Mouse (Mus musculus): ENCODE measurements around the gene Tprgl. TPM values are rescaled to one million over a fixed set of nuclear protein-coding genes. Genes with fewer than 3 reads are reported as not detected.

Gene Tprgl
- polyA plus RNA-seq, 1 experiment from 2014 or later = 131 TPM

- Histone ChIP-seq H3K27ac (no peak overlapping the region), H3K9me3 (no peaks in the 10 kb centered on the region), H3K27me3 (peaks cover 63% of the 10 kb centered on the region), H3K9ac (no peak overlapping the region), H3K4me1 (peaks cover 6% of the 10 kb centered on the region), H3K4me2 (no peak overlapping the region), H3K36me3 (replicated peaks) (no peaks in the 10 kb centered on the region), H3K4me3 (replicated peaks) (no peak overlapping the region)
- ATAC-seq (ENCODE audit: low FRiP score) = no peak
- 76% methylated on average over 4 of the region's 4 CpGs for WGBS
Measured at GRCm38 (mm10) chr4:154134803-154135202, 25.7 kb downstream of the Tprgl start.

- Histone ChIP-seq H3K27me3 (peaks cover 39% of the 10 kb centered on the region), H3K9me3 (no peaks in the 10 kb centered on the region), H3K4me1 (no peaks in the 10 kb centered on the region), H3K4me3 (replicated peaks) (no peak overlapping the region), H3K9ac (no peak overlapping the region), H3K36me3 (replicated peaks) (no peaks in the 10 kb centered on the region), H3K4me2 (no peak overlapping the region), H3K27ac (no peak overlapping the region)
- 83% methylated on average over 4 of the region's 4 CpGs for WGBS
- no peak for ATAC-seq (ENCODE audit: low FRiP score)
Measured at GRCm38 (mm10) chr4:154131894-154132293, 28.6 kb downstream of the Tprgl start.

GRCm38 (mm10) chr4:154129950-154130349 lies 30.5 kb downstream of the Tprgl start:
- no peak overlapping the region for H3K4me3 ChIP-seq (replicated peaks)

GRCm38 (mm10) chr4:154127273-154127672 lies 33.2 kb downstream of the Tprgl start:
- no peak overlapping the region for H3K9ac ChIP-seq
- H3K4me1 ChIP-seq = no peaks in the 10 kb centered on the region
- H3K4me2 ChIP-seq = no peak overlapping the region
- peaks cover 25% of the 10 kb centered on the region; the same call in 1 of the 2 replicates for H3K27me3 ChIP-seq
- H3K36me3 ChIP-seq (replicated peaks) = no peaks in the 10 kb centered on the region
- H3K4me3 ChIP-seq (replicated peaks) = no peak overlapping the region
- WGBS = 76% methylated on average over 3 of the region's 3 CpGs
- no peaks in the 10 kb centered on the region for H3K9me3 ChIP-seq
- H3K27ac ChIP-seq = no peak overlapping the region
- ATAC-seq (ENCODE audit: low FRiP score) = no peak

More at GRCm38 (mm10) chr4:154129950-154130349, 30.5 kb downstream of the Tprgl start:
- ATAC-seq (ENCODE audit: low FRiP score) = no peak
- peaks cover 33% of the 10 kb centered on the region for H3K27me3 ChIP-seq
- H3K4me2 ChIP-seq = no peak overlapping the region
- no peaks in the 10 kb centered on the region for H3K36me3 ChIP-seq (replicated peaks)
- H3K4me1 ChIP-seq = no peaks in the 10 kb centered on the region
- no peak overlapping the region for H3K9ac ChIP-seq
- H3K9me3 ChIP-seq = no peaks in the 10 kb centered on the region
- no peak overlapping the region for H3K27ac ChIP-seq

- Histone ChIP-seq H3K27ac (no peak overlapping the region), H3K9ac (no peak overlapping the region), H3K27me3 (peaks cover 25% of the 10 kb centered on the region; the same call in 1 of the 2 replicates), H3K36me3 (replicated peaks) (no peaks in the 10 kb centered on the region), H3K4me2 (no peak overlapping the region), H3K4me1 (no peaks in the 10 kb centered on the region; the same call in 1 of the 2 replicates), H3K9me3 (no peaks in the 10 kb centered on the region), H3K4me3 (replicated peaks) (no peak overlapping the region)
- ATAC-seq (ENCODE audit: low FRiP score) = no peak
- WGBS = 76% methylated on average over 5 of the region's 5 CpGs
Measured at GRCm38 (mm10) chr4:154125202-154125601, 35.3 kb downstream of the Tprgl start.

GRCm38 (mm10) chr4:154123553-154123952 lies 36.9 kb downstream of the Tprgl start:
- Histone ChIP-seq H3K4me2 (no peak overlapping the region), H3K27ac (no peak overlapping the region), H3K9me3 (no peaks in the 10 kb centered on the region), H3K4me3 (replicated peaks) (no peak overlapping the region), H3K9ac (no peak overlapping the region), H3K4me1 (no peaks in the 10 kb centered on the region; the same call in 1 of the 2 replicates), H3K36me3 (replicated peaks) (no peaks in the 10 kb centered on the region), H3K27me3 (peaks cover 32% of the 10 kb centered on the region)
- no peak for ATAC-seq (ENCODE audit: low FRiP score)
- 87% methylated on average over 6 of the region's 6 CpGs for WGBS

- H3K4me3 ChIP-seq (replicated peaks) = no peak overlapping the region
- 73% methylated on average over 7 of the region's 7 CpGs for WGBS
Measured at GRCm38 (mm10) chr4:154122374-154122773, 38.1 kb downstream of the Tprgl start.

GRCm38 (mm10) chr4:154121800-154122199 lies 38.7 kb downstream of the Tprgl start:
- Histone ChIP-seq H3K27me3 (peaks cover 32% of the 10 kb centered on the region), H3K4me2 (no peak overlapping the region), H3K9ac (no peak overlapping the region), H3K27ac (no peak overlapping the region), H3K4me3 (replicated peaks) (no peak overlapping the region), H3K36me3 (replicated peaks) (no peaks in the 10 kb centered on the region), H3K9me3 (no peaks in the 10 kb centered on the region), H3K4me1 (no peaks in the 10 kb centered on the region; the same call in 1 of the 2 replicates)
- ATAC-seq (ENCODE audit: low FRiP score) = no peak
- WGBS = 79% methylated on average over 11 of the region's 11 CpGs

More at GRCm38 (mm10) chr4:154122374-154122773, 38.1 kb downstream of the Tprgl start:
- Histone ChIP-seq H3K27me3 (peaks cover 32% of the 10 kb centered on the region), H3K4me1 (no peaks in the 10 kb centered on the region; the same call in 1 of the 2 replicates), H3K9ac (no peak overlapping the region), H3K4me2 (no peak overlapping the region), H3K27ac (no peak overlapping the region), H3K36me3 (replicated peaks) (no peaks in the 10 kb centered on the region), H3K9me3 (no peaks in the 10 kb centered on the region)
- no peak for ATAC-seq (ENCODE audit: low FRiP score)

GRCm38 (mm10) chr4:154119208-154119607 lies 41.3 kb downstream of the Tprgl start:
- H3K36me3 ChIP-seq (replicated peaks) = no peaks in the 10 kb centered on the region
- WGBS = 86% methylated on average over 9 of the region's 9 CpGs
- no peak overlapping the region for H3K4me2 ChIP-seq
- H3K9ac ChIP-seq = no peak overlapping the region
- no peaks in the 10 kb centered on the region; the same call in 1 of the 2 replicates for H3K4me1 ChIP-seq
- H3K4me3 ChIP-seq (replicated peaks) = no peak overlapping the region
- no peak overlapping the region for H3K27ac ChIP-seq
- no peaks in the 10 kb centered on the region for H3K9me3 ChIP-seq
- ATAC-seq (ENCODE audit: low FRiP score) = no peak
- H3K27me3 ChIP-seq = peaks cover 13% of the 10 kb centered on the region

- Histone ChIP-seq H3K27me3 (peaks cover 12% of the 10 kb centered on the region), H3K9ac (no peak overlapping the region), H3K4me2 (no peak overlapping the region), H3K4me3 (replicated peaks) (no peak overlapping the region), H3K9me3 (no peaks in the 10 kb centered on the region), H3K4me1 (no peaks in the 10 kb centered on the region; the same call in 1 of the 2 replicates), H3K27ac (no peak overlapping the region), H3K36me3 (replicated peaks) (no peaks in the 10 kb centered on the region)
- WGBS = 74% methylated on average over 9 of the region's 9 CpGs
- ATAC-seq (ENCODE audit: low FRiP score) = no peak
Measured at GRCm38 (mm10) chr4:154118782-154119181, 41.7 kb downstream of the Tprgl start.

GRCm38 (mm10) chr4:154116421-154116820 lies 44.0 kb downstream of the Tprgl start:
- Histone ChIP-seq H3K4me3 (replicated peaks) (no peak overlapping the region), H3K27ac (no peak overlapping the region), H3K9me3 (no peaks in the 10 kb centered on the region), H3K9ac (no peak overlapping the region), H3K4me2 (no peak overlapping the region), H3K27me3 (peaks cover 12% of the 10 kb centered on the region), H3K36me3 (replicated peaks) (no peaks in the 10 kb centered on the region), H3K4me1 (no peaks in the 10 kb centered on the region; the same call in 1 of the 2 replicates)
- ATAC-seq (ENCODE audit: low FRiP score) = no peak
- 49% methylated on average over 7 of the region's 7 CpGs for WGBS

GRCm38 (mm10) chr4:154109850-154110243 lies 50.6 kb downstream of the Tprgl start:
- Histone ChIP-seq H3K4me1 (peaks cover 4% of the 10 kb centered on the region), H3K27ac (no peak overlapping the region), H3K4me2 (no peak overlapping the region), H3K36me3 (replicated peaks) (no peaks in the 10 kb centered on the region), H3K4me3 (replicated peaks) (no peak overlapping the region), H3K27me3 (peaks cover 24% of the 10 kb centered on the region), H3K9me3 (no peaks in the 10 kb centered on the region), H3K9ac (no peak overlapping the region)
- no peak for ATAC-seq (ENCODE audit: low FRiP score)
- 84% methylated on average over 11 of the region's 11 CpGs for WGBS

- Histone ChIP-seq H3K9ac (no peak overlapping the region), H3K4me1 (peaks cover 4% of the 10 kb centered on the region), H3K4me2 (no peak overlapping the region), H3K27me3 (peaks cover 28% of the 10 kb centered on the region), H3K27ac (no peak overlapping the region), H3K9me3 (no peaks in the 10 kb centered on the region), H3K36me3 (replicated peaks) (no peaks in the 10 kb centered on the region), H3K4me3 (replicated peaks) (no peak overlapping the region)
- ATAC-seq (ENCODE audit: low FRiP score) = no peak
- WGBS = 56% methylated on average over 18 of the region's 18 CpGs
Measured at GRCm38 (mm10) chr4:154109216-154109849, 51.1 kb downstream of the Tprgl start.
